Mouse (Mus musculus): ENCODE measurements around the gene Snx3. TPM values are rescaled to one million over a fixed set of nuclear protein-coding genes. Genes with fewer than 3 reads are reported as not detected.

The Snx3 gene
- total RNA-seq, 2 experiments from 2014 or later, result 195 to 219 TPM

DNA sequence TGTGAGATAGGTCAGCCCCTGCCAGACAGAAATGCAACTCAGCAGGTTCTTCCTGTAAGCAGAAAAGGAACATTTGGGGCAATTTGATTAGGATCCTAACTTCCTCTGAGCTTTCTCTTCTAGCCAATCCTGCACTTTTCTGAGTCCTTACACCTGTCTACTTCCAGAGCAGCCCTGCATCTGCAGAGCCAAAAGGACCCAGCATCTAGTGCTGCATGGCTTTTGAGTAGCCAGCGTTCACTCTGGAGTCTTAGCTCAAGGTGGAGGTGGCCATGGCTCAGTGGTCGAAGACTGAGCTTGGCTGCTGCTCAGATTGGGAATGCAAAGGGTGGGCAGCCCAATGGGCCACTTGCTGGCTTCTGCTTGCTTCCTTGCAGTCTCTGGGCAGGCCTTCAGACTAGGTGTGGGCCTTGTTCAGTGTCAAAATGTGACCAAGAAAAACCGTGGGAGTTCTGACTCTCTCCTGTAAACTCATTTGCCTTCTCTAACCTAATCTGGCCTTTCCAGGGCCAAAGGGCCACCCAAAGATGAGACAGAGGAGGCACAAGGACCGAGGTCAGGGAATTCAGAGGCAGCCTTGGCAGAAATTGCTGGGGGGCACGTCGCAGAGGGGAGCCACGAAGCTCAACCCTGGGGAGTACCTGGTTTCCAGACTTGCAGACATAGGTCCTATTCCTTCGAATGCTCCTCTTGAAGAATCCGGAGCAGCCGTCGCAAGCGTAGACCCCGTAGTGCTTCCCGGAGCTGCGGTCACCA lies 75.9 kb downstream of the Snx3 start:
- DNase-seq (ENCODE audit: low spot score in 2 of 2), result no peak

DNA sequence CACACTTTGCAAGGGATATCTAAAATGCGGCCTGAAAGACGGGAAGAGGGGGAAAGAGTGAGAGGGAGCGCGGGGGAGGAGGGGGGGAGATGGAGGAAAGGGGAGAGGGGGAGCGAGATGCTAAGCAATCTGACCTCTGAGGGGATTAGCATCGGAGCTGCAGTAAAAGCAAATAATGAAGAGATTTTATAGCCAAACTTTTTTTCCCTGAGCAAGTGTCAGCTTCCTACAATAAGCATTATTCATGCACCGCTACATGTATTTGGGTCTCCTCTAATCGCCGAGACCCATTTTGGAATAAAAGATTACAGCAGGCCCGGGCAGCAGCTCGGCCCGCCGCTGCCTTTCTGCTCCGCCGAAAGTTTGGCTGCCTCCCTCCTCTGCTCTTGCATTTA lies 76.4 kb downstream of the Snx3 start:
- DNase-seq (ENCODE audit: low spot score in 2 of 2), result peak in 1 of 2 experiments; percentile 20

DNA sequence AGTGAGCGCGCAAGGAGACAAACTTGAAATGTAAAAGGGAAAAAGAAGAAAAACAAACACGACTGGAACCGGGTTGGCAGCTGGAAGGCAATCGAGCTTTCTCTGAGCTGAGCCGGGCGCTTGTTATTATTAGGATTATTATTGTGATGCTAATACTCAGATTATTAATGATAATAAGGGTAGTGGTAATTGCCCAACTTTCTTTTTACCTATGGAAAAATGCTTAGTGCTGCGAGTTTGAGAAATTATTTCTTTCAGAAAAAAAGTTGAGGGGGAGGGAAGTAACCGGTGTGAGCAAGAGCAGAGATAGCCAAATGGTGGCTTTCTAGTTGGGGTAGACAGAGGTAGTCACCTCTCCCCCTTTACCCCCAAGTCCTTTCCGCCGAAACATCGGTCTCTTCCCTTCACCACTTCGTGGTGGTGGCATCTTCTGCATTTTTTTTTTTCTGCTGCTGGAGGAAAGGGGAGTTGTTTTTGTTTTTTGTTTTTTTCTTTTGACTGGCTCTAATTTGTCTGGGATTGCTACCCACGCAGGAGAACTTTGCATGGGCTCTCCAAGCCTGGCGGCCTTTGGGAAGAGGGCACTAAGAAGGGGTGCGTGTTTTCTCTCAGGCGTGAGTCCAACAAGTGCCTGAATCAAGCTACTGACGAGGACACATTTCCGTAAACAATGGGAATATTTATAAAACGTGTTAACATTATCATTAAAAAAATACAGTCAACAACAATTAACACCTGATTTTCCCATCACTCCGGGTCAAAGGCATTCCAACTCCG lies 77.1 kb downstream of the Snx3 start:
- DNase-seq (ENCODE audit: low spot score in 2 of 2), result no peak

DNA sequence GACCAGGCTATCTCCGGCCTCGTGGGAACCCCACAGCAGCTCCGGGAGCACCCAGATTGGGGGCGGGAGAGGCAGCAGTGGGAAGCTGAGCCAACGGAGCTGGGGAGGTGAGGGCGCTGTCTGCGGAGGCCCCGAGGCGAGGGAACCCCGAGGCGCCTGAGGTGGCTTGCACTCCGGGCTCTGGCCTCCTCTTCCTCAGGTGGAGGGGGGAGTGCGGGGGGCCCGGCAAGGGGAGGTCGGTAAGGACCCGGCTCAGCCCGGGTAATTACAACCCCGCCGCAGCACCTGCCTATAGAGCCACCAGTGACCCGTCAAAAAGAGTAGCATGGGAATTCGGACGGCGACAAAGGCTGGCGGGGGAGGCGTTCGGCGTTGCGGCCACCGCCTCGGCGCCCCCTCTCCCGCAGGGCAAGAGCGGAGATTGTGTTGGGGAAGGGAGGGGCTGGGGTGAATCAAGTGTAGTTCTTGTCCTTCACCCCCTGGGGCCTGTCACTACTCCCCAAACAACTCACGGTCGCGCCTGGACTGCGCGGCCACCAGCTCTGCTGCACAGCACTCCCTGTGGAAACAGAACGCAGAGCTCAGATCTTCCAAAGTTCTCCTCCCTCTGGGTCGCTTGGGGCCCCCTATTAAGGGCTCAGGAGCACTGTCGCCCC lies 77.8 kb downstream of the Snx3 start:
- DNase-seq (ENCODE audit: low spot score in 2 of 2), result no peak

DNA sequence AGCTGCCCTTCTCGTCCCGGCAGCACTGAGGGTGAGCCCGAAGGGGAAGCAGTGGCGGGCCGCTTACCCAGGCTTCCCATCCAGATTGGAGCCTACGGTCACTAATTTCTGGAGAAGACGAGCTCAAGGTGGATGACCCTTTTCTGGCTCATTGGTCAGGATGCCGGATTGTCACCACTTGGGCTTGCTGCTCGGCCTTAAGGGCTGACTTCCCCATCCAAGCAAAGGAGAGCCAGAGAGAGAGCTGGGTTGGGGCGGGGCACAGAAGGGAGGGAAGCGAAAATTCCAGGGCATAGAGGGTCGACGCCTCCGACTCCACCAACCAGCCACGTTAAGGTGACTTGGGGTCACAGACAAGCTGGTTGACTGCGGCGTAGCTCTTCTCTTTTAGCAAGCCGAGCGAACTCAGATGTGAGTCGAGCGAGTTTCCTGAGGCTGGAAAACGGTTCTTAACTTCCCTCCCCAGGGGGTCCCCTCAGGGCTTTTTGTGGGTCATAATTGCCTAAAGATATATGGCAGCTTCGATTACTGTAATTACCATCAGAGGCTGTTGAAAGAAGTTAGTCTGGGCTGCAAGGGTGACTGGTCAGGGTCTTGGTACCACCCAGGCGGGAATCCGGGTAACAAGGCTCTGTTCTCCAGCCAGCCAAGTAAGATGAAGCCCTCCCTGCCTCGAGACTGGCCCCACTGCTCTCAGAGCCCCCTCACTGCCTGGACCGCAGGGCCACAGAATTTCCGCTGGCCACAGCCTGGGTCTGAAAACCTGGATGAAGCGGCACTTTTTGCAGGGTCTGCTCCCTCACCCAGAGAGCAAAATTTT lies 78.5 kb downstream of the Snx3 start:
- no peak for DNase-seq (ENCODE audit: low spot score in 2 of 2)

DNA sequence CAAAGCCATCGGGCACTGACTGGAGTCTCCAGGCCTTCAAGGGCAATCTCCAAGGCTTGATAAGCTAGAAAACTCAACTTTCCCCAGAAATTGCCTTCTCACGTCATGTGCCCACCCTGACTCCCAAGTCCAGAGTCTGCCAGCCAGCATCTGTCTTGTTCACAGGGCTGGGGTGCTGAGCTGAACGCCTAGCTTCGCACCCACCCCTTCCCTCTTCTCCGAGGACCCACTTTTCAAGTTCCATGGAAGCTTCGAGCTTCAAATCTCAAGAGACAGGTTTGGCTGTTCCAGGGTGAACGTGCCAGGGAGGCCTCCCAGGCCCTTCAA lies 79.1 kb downstream of the Snx3 start:
- no peak for DNase-seq (ENCODE audit: low spot score in 2 of 2)

DNA sequence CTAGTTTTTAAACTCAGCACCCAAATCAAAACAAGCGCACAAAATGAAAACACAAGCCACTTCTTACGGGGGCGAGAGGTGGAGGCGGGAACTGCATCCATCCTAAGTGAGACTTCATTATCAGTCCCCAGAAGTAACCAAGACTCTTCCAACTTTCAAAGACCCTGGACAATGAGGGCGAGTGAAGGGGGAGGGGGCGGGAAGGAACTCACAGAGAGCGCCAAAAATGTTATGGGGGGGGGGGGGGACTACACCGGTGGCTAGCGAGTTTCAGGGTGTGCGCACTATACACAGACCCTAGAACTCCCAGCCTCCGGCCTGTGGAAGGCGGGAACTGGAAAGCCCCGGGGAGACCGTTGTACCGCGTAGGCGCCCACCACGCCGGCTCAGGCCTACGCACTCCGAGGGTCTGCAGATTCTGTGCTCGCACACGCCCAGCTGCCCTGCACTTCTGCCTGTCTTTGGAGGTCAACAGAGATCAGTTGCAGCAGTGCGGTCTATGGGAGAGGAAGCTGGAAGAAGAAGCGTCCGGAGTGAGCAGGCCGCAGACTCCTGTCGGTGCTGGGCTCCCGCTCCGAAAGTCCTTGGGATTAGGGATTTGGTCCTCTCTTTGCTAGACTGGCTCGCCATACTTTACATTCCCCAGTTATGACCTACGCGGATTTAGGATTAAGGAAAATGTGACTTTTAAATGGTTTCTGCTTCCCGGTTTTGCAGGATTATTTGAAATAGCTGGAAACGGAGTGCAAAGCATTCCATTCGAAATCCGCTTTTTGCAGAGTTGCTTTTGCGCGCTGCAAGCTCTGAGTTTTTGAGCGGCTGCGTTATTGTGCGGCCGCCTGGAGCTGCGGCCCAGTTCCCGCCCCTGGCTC lies 80.1 kb downstream of the Snx3 start:
- DNase-seq (ENCODE audit: low spot score in 2 of 2), result no peak

DNA sequence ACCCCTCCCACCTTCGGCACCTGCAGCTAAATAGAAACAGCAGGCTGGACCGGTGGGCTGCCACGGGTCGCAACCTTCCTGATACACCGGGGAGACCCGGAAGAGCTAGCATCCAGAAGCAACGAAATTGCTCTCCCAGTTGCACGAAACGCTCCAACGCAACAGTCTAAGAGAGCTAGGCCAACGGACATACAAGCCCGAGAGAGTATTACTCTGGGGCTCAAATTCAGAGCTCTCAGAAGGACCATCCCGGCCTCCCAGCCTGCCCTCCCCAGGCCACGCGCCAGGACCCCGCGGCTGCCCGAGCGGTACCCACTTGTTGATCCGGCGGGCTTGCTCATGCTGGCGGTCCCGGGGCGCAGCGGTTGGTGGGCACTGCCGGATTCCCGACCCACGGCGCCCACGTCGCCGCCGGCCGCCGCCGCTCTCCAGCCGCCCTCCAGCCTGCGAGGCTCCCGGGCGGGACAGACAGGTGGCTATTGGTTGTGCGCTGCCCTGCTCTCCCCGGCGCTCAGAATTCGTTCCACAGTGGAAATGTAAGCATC lies 80.8 kb downstream of the Snx3 start:
- DNase-seq (ENCODE audit: low spot score in 2 of 2), result peak in 1 of 2 experiments; percentile 24

DNA sequence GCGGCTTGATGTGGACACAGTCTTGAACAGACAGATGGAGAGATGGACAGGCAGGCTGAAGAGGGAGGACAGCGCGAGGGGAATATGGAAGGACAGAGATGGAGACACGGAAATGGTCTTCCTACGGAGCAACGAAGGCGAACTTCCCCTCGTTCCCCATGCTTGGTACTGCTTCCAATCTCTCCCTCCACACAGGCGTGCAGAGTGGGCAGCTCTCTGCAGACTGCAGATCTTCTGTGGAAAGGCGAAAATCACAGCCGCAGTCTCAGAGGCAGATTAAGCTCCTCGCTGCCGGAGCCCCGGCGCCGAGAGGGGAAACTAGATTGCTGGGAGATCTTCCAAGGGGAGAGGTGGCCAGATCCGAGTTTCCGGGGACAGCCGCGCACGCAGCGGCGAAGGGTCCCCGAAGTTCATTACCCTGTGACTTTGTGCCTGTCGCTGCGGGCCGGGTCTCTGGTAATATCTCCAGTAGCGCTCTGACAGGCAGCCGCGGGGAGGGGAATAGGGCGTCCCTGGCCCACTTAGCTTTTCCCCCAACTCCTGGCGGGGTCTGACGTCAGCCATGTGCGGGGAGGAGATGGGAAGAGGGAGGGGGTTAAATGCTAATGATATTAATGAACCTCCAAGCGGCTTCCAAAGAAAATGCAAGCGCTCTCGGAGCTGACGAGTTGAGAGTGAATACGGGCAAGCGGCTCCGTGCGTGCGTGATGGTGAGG lies 81.5 kb downstream of the Snx3 start, which contains the start of the genes Nr2e1 and Ostm1:
Gene Nr2e1 (minus strand): TSS at position 476 of the 716 bp plus-strand sequence.
Gene Ostm1 (plus strand): TSS at position 666 of the 716 bp plus-strand sequence.
- DNase-seq (ENCODE audit: low spot score in 2 of 2), result peak; percentile 39 to 60

DNA sequence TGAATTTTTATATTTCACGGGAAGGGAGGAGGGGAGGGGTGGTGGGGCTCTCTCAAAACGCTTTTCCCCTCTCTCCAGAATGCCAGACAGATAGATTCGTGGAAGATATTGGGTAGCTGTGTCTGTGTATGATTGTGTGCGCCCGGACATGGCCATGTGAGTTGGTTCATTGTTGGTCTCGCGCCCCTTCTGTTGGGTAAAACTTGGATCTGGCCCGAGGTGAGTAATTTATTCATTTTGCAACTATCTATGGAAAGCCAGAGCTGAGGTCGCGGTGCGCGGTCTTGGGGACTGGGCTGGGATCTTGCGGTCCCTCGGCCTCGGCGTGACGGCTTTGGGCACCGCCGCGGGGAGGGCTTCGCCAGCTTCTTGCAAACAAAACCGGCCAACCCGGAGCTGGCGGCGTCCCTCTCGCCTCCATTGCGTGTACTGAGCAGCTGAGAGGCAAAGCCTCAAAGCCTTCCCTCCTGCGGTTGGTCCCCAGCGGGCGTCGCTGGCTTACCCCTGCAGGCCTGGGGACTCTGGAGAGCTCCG lies 82.1 kb downstream of the Snx3 start:
- peak in 1 of 2 experiments; percentile 25 for DNase-seq (ENCODE audit: low spot score in 2 of 2)

DNA sequence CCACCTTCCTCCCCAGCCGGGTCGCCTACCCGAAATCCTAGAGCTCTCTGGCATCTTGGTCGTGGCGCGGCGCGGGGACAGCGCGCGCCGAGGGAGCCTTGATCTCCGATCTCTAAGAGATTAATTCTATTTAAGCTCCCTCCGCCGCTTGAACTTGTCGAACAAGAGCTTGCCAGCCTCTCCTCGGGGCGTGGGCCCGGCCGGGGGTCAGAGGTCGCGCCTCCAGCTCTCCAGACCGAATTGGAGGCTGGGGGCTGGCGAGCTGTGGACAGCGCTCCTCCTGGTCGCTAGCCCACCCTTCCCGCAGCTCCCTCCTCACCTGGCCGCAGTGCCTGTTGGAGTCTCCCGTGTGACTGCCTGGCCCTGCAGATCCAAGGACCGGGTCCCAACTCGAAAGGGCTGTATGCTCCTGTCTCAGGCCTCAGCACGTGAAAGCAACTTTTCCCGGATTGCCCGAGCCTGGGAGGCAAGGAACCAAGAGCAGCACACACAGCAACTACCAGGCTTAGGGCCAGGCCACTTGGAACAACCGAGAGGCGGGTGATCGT lies 82.7 kb downstream of the Snx3 start:
- DNase-seq (ENCODE audit: low spot score in 2 of 2), result no peak

Other genes starting within 250 kb of the Snx3 start
- 10 to 100 TPM; 51.2 to 55.5 TPM for gene Foxo3, start 225.3 kb upstream of the Snx3 start, total RNA-seq (2021)
- gene Afg1l, start 23.5 kb upstream of the Snx3 start, total RNA-seq (2021), result 10 to 100 TPM; 12.6 to 14.4 TPM
- gene Nr2e1, start 81.6 kb downstream of the Snx3 start, total RNA-seq (2021), result 10 to 100 TPM; 13.1 to 15.3 TPM
- 10 to 100 TPM; 58.9 to 59.8 TPM for gene Ostm1, start 81.8 kb downstream of the Snx3 start, total RNA-seq (2021)